Mouse (Mus musculus) ZHBTc4 (cell line): ENCODE data around the gene Tnnc2.

Source experiments
- DNase-seq: peaks from one replicate; pipeline ENCODE4 v3.0.0-alpha.2; 2011; ENCODE audit warnings: low read depth, low spot score

The Tnnc2 gene

DNA sequence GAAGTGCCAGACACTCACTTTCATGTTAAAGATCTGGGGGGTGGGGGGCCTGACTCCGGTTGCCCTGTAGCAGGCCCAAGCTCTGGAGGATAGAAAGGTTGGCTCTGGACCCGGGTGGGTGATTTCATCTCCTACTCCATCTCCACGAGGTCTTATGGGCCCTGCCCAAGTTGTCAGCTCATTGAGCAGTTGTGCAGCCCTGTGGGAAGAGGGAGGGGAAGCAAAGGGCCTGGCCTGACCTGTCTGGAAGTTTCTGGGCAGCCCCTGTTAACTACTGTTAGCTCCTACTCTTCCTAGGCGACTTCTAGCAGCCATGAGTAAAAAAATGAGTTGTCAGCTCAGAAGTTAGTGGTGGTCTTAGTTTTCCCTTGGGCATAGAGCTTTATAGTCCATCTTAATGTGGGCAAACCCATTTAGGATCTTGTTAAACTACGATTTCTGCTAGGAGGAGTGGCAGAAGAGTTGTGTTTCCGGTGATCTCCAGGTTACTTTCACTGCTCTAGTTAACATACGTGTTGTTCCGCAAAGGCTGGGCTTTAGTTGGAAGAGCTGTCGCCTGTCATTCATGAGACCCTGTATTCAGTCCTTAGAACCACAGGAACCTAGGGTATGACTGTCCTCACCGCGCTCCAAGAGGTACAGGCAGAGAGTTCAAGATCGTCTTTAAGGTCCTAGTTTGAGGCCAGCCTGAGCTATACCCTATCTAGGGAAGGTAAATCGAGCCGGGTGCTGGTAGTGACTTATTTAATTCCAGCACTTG lies 6.4 kb downstream of the Tnnc2 start:
- DNase-seq = no peak

DNA sequence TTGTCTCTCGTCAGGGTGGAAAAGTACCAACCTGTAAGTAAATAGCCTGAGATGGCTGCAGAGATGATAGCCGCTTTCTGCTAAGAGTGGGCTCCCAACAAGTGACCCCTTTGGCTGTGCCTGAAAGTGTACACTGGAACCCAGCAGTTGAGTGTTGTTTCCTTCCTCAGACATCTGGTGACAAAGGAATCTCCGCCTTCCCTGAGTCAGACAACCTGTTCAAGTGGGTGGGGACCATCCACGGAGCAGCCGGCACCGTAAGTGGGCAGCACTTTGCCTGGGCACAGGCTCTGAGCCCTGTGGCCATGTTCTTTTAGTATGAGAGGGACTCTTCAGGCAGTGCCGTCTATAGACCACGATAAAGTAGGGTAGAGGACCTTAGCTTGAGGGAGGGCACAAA lies 8.6 kb downstream of the Tnnc2 start:
- no peak for DNase-seq

GRCm38 (mm10) chr2:164770279-164770678 lies 9.5 kb downstream of the Tnnc2 start:
- DNase-seq = no peak

DNA sequence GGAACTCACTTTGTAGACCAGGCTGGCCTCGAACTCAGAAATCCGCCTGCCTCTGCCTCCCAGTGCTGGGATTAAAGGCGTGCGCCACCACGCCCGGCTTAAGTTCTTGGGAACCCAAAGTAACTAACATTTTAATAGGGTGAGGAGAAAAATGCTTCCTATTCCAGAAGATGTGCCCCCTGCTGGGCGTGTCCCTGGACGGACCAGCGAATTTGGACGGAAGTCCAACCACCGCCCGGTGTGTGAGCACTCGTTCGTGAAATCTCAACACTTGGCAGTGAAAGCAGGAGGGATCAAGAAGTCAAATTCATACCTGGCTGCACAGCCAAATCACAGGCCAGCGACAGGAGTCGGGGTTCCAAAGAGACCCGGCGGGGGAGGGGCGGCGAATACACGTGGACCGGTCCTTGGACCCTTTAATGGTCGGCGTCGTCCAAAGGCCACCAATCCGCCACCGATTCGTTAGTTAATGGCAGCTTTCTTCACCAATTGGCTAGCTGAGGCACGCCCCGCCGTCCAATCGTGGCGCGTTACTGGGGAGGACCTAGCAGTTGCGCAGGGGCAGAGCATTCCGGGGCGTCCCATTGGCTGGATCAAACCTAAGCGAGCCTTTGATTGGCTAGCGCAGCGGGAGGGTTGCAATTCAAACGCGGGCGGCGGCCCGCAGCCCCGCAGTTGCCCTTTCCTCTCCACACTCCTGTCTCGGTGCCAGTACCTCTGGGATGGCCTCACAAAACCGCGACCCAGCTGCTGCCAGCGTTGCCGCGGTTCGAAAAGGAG lies 10.3 kb downstream of the Tnnc2 start, which contains the start of gene Ube2c:
Gene Ube2c (plus strand): TSS at position 641 of the 780 bp plus-strand sequence.
- DNase-seq = peak; percentile 100

- no peak for DNase-seq
These were observed 11.8 kb downstream of the Tnnc2 start for GRCm38 (mm10) chr2:164767812-164768540.

- DNase-seq = no peak
These were observed 13.9 kb downstream of the Tnnc2 start for GRCm38 (mm10) chr2:164765841-164766240.

GRCm38 (mm10) chr2:164762593-164762992 lies 17.2 kb downstream of the Tnnc2 start:
- DNase-seq = no peak

DNA sequence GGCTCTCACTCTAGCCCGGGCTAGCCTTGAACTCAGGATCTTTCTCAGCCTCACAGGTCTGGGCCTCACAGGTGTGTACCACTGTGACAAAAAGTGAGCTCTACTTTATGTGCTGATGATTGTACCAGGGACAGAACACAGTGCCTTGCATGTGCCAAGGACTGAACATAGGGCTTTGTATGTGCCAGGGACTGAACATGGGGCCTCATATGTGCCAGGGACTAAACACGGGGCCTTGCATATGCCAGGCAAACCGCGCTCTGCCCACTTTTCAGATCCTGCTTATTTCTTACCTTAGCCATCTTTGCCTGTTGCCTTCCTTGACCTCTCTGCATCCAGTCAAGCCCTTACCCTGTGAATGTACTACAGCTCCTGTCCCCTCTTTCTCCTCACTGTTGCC lies 17.8 kb downstream of the Tnnc2 start:
- DNase-seq = no peak

GRCm38 (mm10) chr2:164761502-164761901 lies 18.3 kb downstream of the Tnnc2 start:
- DNase-seq = peak; percentile 48

GRCm38 (mm10) chr2:164760059-164760833 lies 19.5 kb downstream of the Tnnc2 start:
- DNase-seq = no peak

DNA sequence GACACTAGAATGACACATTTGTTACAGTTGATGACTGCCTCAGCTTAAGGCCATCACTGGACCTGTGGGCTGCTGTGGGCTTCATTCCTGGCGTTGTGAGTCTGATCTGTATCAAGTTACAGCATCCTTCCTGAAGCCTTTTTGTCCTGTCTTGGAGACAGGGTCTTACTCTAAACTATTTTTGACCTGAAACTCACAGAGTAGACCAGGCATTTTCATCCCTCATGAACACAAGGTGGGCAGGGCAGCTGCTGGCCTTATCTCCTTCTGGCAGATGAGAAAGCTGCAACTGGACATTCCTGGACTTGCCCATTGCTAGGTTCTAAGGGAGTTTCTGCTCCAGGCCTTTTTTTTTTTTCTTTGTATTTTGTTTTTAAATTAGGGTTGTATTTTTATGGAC lies 21.1 kb downstream of the Tnnc2 start:
- no peak for DNase-seq

GRCm38 (mm10) chr2:164757841-164758240 lies 21.9 kb downstream of the Tnnc2 start:
- no peak for DNase-seq

- no peak for DNase-seq
These were observed 25.0 kb downstream of the Tnnc2 start for GRCm38 (mm10) chr2:164754800-164755199.

DNA sequence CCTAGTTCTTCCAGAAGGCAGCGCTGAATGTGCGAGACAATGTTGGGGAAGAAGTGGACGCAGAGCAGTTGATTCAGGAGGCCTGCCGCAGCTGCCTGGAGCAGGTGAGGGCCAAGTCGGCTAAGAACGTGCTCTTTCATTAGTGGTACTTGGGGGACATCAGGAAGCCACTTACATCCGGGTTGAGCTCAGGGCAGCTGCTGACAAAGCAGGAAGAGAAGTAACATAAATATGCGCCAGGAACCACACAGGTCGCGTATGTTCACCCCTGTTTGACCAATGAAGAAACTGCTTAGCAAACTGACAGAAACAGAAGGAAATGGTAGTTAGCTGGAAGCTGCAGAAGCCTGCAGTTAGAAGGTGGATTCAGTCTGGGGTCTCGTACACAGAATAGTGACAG lies 25.7 kb downstream of the Tnnc2 start:
- DNase-seq = no peak

GRCm38 (mm10) chr2:164752454-164752853 lies 27.3 kb downstream of the Tnnc2 start:
- no peak for DNase-seq

DNA sequence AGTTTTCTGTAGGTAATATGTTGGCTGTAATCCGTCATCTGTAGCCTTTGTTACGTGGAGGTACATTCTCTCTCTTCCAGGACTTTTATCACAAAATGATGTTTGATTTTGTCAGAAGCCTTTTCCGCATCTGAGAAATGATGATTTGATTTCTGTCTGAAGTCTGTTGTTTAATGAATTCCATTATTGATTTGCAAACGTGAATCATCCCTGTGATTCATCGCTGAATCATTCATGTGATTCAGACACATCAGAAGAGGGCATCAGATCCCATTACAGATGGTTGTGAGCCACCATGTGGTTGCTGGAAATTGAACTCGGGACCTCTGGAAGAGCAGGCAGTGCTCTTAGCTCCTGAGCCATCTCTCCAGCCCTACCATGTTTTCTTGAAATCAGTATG lies 30.8 kb downstream of the Tnnc2 start:
- DNase-seq = no peak

- DNase-seq = no peak
These were observed 31.6 kb downstream of the Tnnc2 start for GRCm38 (mm10) chr2:164748191-164748590.

- DNase-seq = no peak
These were observed 33.1 kb downstream of the Tnnc2 start for GRCm38 (mm10) chr2:164746693-164747092.

DNA sequence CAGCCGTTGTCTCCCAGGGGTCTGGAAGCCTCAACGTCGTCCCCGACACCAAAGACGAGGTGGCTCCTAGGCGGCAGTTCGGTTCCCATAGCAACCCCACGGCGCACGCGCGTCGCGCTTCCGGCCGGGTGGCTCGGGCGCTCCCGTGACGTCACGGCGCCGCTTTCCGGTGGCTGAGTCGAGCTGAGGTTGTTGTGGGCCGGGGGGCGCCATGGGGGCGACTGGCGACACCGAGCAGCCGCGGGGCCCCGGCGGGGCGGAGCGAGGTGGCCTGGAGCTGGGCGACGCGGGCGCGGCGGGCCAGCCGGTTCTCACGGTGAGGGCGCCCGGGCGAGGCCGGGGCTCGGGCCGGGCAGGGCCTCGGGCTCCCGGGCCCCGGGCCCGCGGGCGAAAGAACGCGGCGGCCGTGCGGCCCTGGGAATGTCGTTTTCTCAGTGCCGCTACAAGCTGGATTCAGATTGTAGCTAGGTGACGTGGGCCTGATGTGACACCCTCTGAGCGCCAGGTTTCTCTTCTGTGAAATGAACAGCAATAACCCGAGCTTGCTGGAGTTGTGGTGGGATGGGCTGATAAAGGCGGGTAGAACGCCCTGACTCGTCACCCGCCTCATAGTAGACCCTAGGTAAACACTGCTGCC lies 33.8 kb downstream of the Tnnc2 start, which contains the start of the genes Wfdc3 and Dnttip1:
Gene Wfdc3 (minus strand): TSS at position 89 of the 637 bp plus-strand sequence.
Gene Dnttip1 (plus strand): TSS at position 141 of the 637 bp plus-strand sequence.
- DNase-seq = peak; percentile 96

DNA sequence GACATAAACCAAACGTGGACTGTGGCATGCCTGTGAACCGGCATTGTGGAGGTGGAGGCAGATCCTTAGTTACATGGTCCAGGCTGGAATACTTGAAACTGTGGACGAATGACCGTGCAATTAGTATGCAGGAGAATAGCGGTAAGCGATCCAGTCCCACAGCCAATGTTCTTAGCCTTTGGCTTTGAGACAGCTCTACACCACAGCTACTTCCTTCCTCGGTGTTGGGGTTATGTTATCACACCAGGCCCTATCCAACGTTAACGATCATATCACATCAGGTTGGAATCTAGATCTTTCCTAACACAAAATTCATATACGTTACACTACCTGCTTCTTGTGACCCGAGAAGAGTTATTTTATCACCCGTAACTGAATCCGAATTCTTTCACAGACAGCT lies 34.8 kb downstream of the Tnnc2 start:
- no peak for DNase-seq

DNA sequence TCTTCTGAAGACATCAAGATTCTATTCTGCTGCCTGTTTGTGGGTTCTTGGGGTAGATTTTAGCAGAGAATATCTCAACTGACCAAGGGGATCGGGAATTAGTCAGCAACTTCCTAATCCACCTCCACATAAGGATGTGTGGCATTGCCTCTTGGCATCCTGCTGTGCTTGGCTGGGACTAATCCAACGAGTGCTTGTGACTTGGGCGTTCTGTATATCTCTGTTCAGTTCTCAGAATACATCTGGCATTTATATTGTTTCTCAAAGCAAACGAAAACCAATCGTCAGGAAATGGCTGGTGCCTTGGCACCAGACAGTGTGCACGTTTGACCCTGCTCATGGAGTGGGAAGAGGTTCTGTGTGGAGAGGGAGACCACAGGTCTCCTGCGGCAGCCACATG lies 39.9 kb downstream of the Tnnc2 start:
- no peak for DNase-seq
